Mouse (Mus musculus) midbrain, embryonic 16.5 days (tissue): ENCODE data around the gene Krt19. TPM values are rescaled to one million over a fixed set of nuclear protein-coding genes. Genes with fewer than 3 reads are reported as not detected.

Experiments
- ATAC-seq: fragments of 200-750 bp; cut with Nextera tagmentation; 2 replicates; pipeline ENCODE4 v1.8.0; 2017; ENCODE audit warnings: moderate TSS enrichment
- H3K27ac ChIP-seq: fragments of 300-500 bp; sonication (generic); 2 replicates; pipeline ENCODE4 v1.5.1; 2014; ENCODE audit warnings: mild to moderate bottlenecking, low read length, mixed read lengths
- H3K27me3 ChIP-seq: fragments of 300-500 bp; sonication (generic); 2 replicates; pipeline ENCODE4 v1.6.1; 2014; ENCODE audit warnings: low read depth, low read length, mixed read lengths; ENCODE audit not compliant: control insufficient read depth, insufficient read depth
- H3K36me3 ChIP-seq: fragments of 300-500 bp; sonication (generic); 2 replicates; pipeline ENCODE4 v1.6.1; 2014; ENCODE audit warnings: mild to moderate bottlenecking, low read length, moderate library complexity, mixed read lengths; ENCODE audit not compliant: control insufficient read depth, insufficient read depth
- H3K4me1 ChIP-seq: fragments of 300-500 bp; sonication (generic); 2 replicates; pipeline ENCODE4 v1.6.1; 2014; ENCODE audit warnings: mild to moderate bottlenecking, low read length, mixed read lengths; ENCODE audit not compliant: control insufficient read depth, insufficient read depth
- H3K4me2 ChIP-seq: fragments of 300-500 bp; sonication (generic); 2 replicates; pipeline ENCODE4 v1.6.1; 2014; ENCODE audit warnings: mild to moderate bottlenecking, low read length, mixed read lengths
- H3K4me3 ChIP-seq: fragments of 300-500 bp; sonication (generic); 2 replicates; pipeline ENCODE4 v1.5.1; 2014; ENCODE audit warnings: low read depth, mild to moderate bottlenecking, low read length, moderate library complexity, mixed read lengths
- H3K9ac ChIP-seq: fragments of 300-500 bp; sonication (generic); 2 replicates; pipeline ENCODE4 v1.6.1; 2014; ENCODE audit warnings: low read depth, low read length, mixed read lengths
- H3K9me3 ChIP-seq: fragments of 300-500 bp; sonication (generic); replicated peaks from 2 replicates; pipeline ENCODE4 v1.6.1; 2014; ENCODE audit warnings: mild to moderate bottlenecking, low read length, mixed read lengths; ENCODE audit not compliant: control insufficient read depth, poor library complexity, severe bottlenecking
- WGBS: fragments of 180-500 bp; shearing (Covaris S2); extraction: QIAGEN DNeasy Blood & Tissue Kit; methylation state at CpG from one replicate; pipeline ENCODE4 v1.1.7; 2014; 5-methylcytosine and 5-hydroxymethylcytosine counted together
- polyA plus RNA-seq: library from polyadenylated mRNA; unstranded; fragments of >200 nt; fragmentation: Nextera tagmentation; extraction: Ambion mirVana; gene quantifications from 2 replicates; pipeline ENCODE4 v1.2.1, GENCODE M21; 2015

Krt19 gene
- polyA plus RNA-seq, 1 experiment from 2014 or later, result 3.4 TPM

DNA sequence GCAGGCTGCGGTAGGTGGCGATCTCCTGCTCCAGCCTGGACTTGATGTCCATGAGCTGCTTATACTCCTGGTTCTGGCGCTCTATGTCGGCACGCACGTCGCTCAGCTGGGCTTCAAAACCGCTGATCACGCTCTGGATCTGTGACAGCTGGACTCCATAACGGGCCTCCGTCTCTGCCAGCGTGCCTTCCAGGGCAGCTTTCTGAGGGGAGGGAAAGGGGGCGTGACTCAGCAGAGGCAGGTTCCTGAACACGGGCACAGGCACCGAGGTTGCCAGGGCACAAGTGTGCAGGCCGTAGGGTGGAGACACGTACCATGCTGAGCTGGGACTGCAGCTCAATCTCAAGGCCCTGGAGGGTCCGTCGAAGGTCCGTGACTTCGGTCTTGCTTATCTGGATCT is 7.5 kb downstream of the Krt19 start:
- Histone ChIP-seq H3K4me1 (peaks cover 13% of the 10 kb centered on the region), H3K4me2 (no peak overlapping the region), H3K9me3 (no peaks in the 10 kb centered on the region), H3K27me3 (peaks cover 21% of the 10 kb centered on the region), H3K9ac (no peak overlapping the region), H3K36me3 (no peaks in the 10 kb centered on the region), H3K27ac (no peak overlapping the region), H3K4me3 (no peak overlapping the region)
- ATAC-seq, result no peak
- 87% methylated on average over 21 of the region's 21 CpGs for WGBS

DNA sequence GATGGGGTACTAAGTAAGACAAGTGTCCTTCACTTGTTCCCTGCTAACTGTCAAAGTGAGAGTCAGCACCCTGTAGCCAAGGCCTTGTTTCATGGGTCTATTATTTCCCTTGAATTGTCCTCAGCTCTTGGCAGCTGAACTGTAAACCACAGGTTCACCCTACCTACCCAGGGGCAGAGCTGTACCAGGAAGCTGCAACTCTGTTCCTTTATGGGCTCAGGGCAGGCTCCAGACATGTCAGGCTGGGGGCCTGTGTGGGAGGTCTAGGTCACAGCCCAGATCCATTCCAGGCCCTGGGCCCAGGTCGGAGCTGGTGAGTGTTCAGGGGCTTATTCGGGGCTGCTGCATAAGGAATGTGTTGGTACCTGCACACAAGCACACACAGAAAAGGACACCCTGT is 9.1 kb downstream of the Krt19 start:
- peaks cover 6% of the 10 kb centered on the region for H3K27me3 ChIP-seq
- H3K27ac ChIP-seq, result no peak overlapping the region
- no peaks in the 10 kb centered on the region for H3K9me3 ChIP-seq
- no peaks in the 10 kb centered on the region for H3K36me3 ChIP-seq
- WGBS, result 75% methylated on average over 2 of the region's 2 CpGs
- no peak for ATAC-seq
- H3K4me1 ChIP-seq, result 0 out of 2 replicates have a peak, but pooled peaks cover 3% of the 10 kb centered on the region
- H3K9ac ChIP-seq, result no peak overlapping the region
- no peak overlapping the region for H3K4me2 ChIP-seq
- H3K4me3 ChIP-seq, result no peak overlapping the region

GRCm38 (mm10) chr11:100138809-100139208 is 9.7 kb downstream of the Krt19 start:
- Histone ChIP-seq H3K4me3 (no peak overlapping the region), H3K4me1 (0 out of 2 replicates have a peak, but pooled peaks cover 3% of the 10 kb centered on the region), H3K27me3 (peaks cover under 1% of the 10 kb centered on the region), H3K4me2 (no peak overlapping the region), H3K9ac (no peak overlapping the region), H3K27ac (no peak overlapping the region), H3K36me3 (no peaks in the 10 kb centered on the region), H3K9me3 (no peaks in the 10 kb centered on the region)
- ATAC-seq, result no peak
- WGBS, result 47% methylated on average over 7 of the region's 7 CpGs

DNA sequence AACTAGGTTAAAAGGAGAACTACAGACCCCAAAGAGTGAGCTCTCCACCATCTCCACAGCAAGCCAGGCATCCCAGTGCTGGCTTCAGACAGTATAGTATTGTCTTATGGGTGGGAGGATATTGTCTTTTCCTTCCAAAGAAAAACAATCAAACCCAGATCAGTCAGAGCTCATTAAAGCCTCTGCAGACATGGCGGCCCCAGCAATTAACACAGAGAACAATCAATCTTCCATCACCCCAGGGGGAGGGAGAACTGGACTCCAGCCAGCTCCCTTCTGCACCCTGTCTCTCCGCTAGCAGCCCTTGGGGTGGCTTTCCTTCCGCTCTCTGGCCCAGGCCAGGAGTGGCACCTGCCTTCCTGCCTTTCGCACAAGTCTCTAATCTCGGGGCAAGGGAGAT is 10.8 kb downstream of the Krt19 start:
- H3K27ac ChIP-seq, result no peak overlapping the region
- ATAC-seq, result no peak
- 31% methylated on average over 5 of the region's 5 CpGs for WGBS
- no peaks in the 10 kb centered on the region for H3K27me3 ChIP-seq
- H3K9ac ChIP-seq, result no peak overlapping the region
- H3K4me3 ChIP-seq, result no peak overlapping the region
- no peaks in the 10 kb centered on the region for H3K36me3 ChIP-seq
- 0 out of 2 replicates have a peak, but pooled peaks cover 3% of the 10 kb centered on the region for H3K4me1 ChIP-seq
- no peaks in the 10 kb centered on the region for H3K9me3 ChIP-seq
- no peak overlapping the region for H3K4me2 ChIP-seq

- Histone ChIP-seq H3K4me2 (no peak overlapping the region), H3K4me3 (no peak overlapping the region), H3K27me3 (no peaks in the 10 kb centered on the region), H3K9me3 (no peaks in the 10 kb centered on the region), H3K4me1 (0 out of 2 replicates have a peak, but pooled peaks cover 3% of the 10 kb centered on the region), H3K9ac (no peak overlapping the region), H3K36me3 (no peaks in the 10 kb centered on the region), H3K27ac (no peak overlapping the region)
- no peak for ATAC-seq
- 31% methylated on average over 5 of the region's 5 CpGs for WGBS
Observed at GRCm38 (mm10) chr11:100136559-100136958, 11.9 kb downstream of the Krt19 start.

DNA sequence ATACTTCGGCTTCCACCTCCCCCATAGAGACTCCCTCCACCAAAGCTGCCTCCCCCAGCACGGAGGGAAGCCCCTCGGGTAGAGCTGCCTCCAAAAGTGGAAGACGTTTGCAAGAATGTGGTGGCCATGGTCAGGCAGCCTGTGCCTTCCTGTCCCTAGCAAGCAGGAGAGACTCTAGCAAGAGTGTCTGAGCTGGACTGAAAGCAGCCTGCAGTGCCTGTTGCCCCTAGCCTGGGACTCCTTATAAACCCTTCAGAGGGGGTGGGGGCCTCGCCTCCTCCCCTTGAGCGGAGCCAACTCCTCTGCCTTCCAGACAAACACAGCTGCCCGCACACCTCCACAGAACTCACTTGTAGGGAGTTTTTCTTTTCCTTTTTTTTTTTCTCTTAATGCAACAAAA is 12.7 kb downstream of the Krt19 start, which contains the start of gene Krt15:
Krt15 (minus strand) TSS at position 198 of the 400 bp plus-strand sequence.
- 0 out of 2 replicates have a peak, but pooled peaks cover 3% of the 10 kb centered on the region for H3K4me1 ChIP-seq
- no peaks in the 10 kb centered on the region for H3K9me3 ChIP-seq
- WGBS, result 65% methylated on average over 7 of the region's 7 CpGs
- H3K4me3 ChIP-seq, result no peak within 1 kb of the TSS
- no peak within 1 kb of the TSS for H3K9ac ChIP-seq
- H3K27ac ChIP-seq, result no peak within 1 kb of the TSS
- H3K36me3 ChIP-seq, result no peaks in the 10 kb centered on the region
- H3K4me2 ChIP-seq, result no peak within 1 kb of the TSS
- ATAC-seq, result no peak
- no peaks in the 10 kb centered on the region for H3K27me3 ChIP-seq

- no peak overlapping the region for H3K4me2 ChIP-seq
- H3K9me3 ChIP-seq, result no peaks in the 10 kb centered on the region
- no peak for ATAC-seq
- WGBS, result 77% methylated on average over 7 of the region's 7 CpGs
- no peak overlapping the region for H3K9ac ChIP-seq
- no peaks in the 10 kb centered on the region for H3K27me3 ChIP-seq
- no peaks in the 10 kb centered on the region for H3K36me3 ChIP-seq
- no peak overlapping the region for H3K27ac ChIP-seq
- H3K4me3 ChIP-seq, result no peak overlapping the region
- no peaks in the 10 kb centered on the region for H3K4me1 ChIP-seq
Observed at GRCm38 (mm10) chr11:100124901-100125300, 23.6 kb downstream of the Krt19 start.

DNA sequence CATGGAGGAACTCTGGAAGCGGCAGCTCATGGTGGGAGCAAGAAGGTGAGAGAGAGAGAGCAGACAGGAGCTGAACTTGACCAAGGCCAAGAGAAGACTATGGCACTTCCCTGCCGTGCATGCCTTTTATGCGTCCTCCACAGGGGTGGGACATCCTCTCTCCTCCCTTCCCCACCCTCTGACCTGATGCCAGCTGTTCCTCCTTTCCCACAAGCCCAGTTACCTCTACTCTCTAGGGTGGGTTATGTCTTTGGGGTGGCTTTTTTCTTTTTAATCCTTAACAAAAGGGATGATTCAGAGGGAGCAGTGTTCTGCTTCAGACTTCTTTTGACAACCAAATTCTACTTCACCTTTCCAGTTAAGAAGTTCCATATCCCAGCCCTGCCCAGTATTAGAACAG is 27.0 kb downstream of the Krt19 start, which contains the start of gene Krt13:
Krt13 (minus strand) TSS at position 101 of the 400 bp plus-strand sequence.
- no peak within 1 kb of the TSS for H3K4me2 ChIP-seq
- WGBS, result 86% methylated on average over 3 of the region's 3 CpGs
- no peak within 1 kb of the TSS for H3K4me3 ChIP-seq
- H3K27ac ChIP-seq, result no peak within 1 kb of the TSS
- no peaks in the 10 kb centered on the region for H3K36me3 ChIP-seq
- H3K4me1 ChIP-seq, result no peaks in the 10 kb centered on the region
- H3K9ac ChIP-seq, result no peak within 1 kb of the TSS
- no peaks in the 10 kb centered on the region for H3K9me3 ChIP-seq
- no peaks in the 10 kb centered on the region for H3K27me3 ChIP-seq
- ATAC-seq, result no peak

GRCm38 (mm10) chr11:100120331-100120730 is 28.1 kb downstream of the Krt19 start:
- H3K4me2 ChIP-seq, result no peak overlapping the region
- no peak for ATAC-seq
- no peaks in the 10 kb centered on the region for H3K36me3 ChIP-seq
- no peaks in the 10 kb centered on the region for H3K4me1 ChIP-seq
- no peak overlapping the region for H3K9ac ChIP-seq
- H3K27ac ChIP-seq, result no peak overlapping the region
- no peaks in the 10 kb centered on the region for H3K27me3 ChIP-seq
- H3K4me3 ChIP-seq, result no peak overlapping the region
- WGBS, result 92% methylated on average over 5 of the region's 5 CpGs
- H3K9me3 ChIP-seq, result no peaks in the 10 kb centered on the region
